Mouse (Mus musculus) liver, embryonic 12.5 days (tissue): ENCODE measurements around the gene Arhgap42. TPM values are rescaled to one million over a fixed set of nuclear protein-coding genes. Genes with fewer than 3 reads are reported as not detected.
A peak's percentile ranks its signal among the peaks of the same experiment; 100 is the strongest.

Experiments used
- ATAC-seq: fragments of 200-750 bp; cut with Nextera tagmentation; 2 replicates; pipeline ENCODE4 v1.8.0; 2017; ENCODE audit warnings: moderate number of reproducible peaks, mild to moderate bottlenecking, moderate library complexity
- H3K27ac ChIP-seq: fragments of 300-500 bp; sonication (generic); 2 replicates; pipeline ENCODE4 v1.5.1; 2016; ENCODE audit warnings: mild to moderate bottlenecking
- H3K27me3 ChIP-seq: fragments of 300-500 bp; sonication (generic); replicated peaks from 2 replicates; pipeline ENCODE4 v1.6.1; 2016; ENCODE audit warnings: mild to moderate bottlenecking, moderate library complexity
- H3K36me3 ChIP-seq: fragments of 300-500 bp; sonication (generic); 2 replicates; pipeline ENCODE4 v1.6.1; 2016; ENCODE audit warnings: mild to moderate bottlenecking, moderate library complexity
- H3K4me1 ChIP-seq: fragments of 300-500 bp; sonication (generic); 2 replicates; pipeline ENCODE4 v1.6.1; 2016
- H3K4me2 ChIP-seq: fragments of 300-500 bp; sonication (generic); 2 replicates; pipeline ENCODE4 v1.6.1; 2016; ENCODE audit warnings: mild to moderate bottlenecking, moderate library complexity
- H3K4me3 ChIP-seq: fragments of 300-500 bp; sonication (generic); 2 replicates; pipeline ENCODE4 v1.5.1; 2016; ENCODE audit warnings: mild to moderate bottlenecking, moderate library complexity
- H3K9ac ChIP-seq: fragments of 300-500 bp; sonication (generic); 2 replicates; pipeline ENCODE4 v1.6.1; 2016; ENCODE audit warnings: mild to moderate bottlenecking, moderate library complexity
- H3K9me3 ChIP-seq: fragments of 300-500 bp; sonication (generic); replicated peaks from 2 replicates; pipeline ENCODE4 v1.6.1; 2016; ENCODE audit warnings: mild to moderate bottlenecking, moderate library complexity
- WGBS: fragments of 180-500 bp; shearing (Covaris S2); methylation state at CpG from one replicate; pipeline ENCODE4 v1.1.7; 2016; ENCODE audit not compliant: insufficient replicate concordance; 5-methylcytosine and 5-hydroxymethylcytosine counted together
- polyA plus RNA-seq: library from polyadenylated mRNA; unstranded; fragments of >200 nt; fragmentation: Nextera tagmentation; extraction: Ambion mirVana; gene quantifications from 2 replicates; pipeline ENCODE4 v1.2.1, GENCODE M21; 2016

The Arhgap42 gene
- polyA plus RNA-seq: 10.6 and 11.6 TPM in 2 replicates

- H3K9ac ChIP-seq: peak within 1 kb of the TSS; percentile 62
- peak; percentile 88 for ATAC-seq
- H3K27me3 ChIP-seq: peaks cover 17% of the 10 kb centered on the region
- H3K36me3 ChIP-seq: no peaks in the 10 kb centered on the region
- H3K4me1 ChIP-seq: no peaks in the 10 kb centered on the region
- 1% methylated on average over 65 of the region's 78 CpGs for WGBS
- H3K9me3 ChIP-seq: no peaks in the 10 kb centered on the region
- H3K4me2 ChIP-seq: peak within 1 kb of the TSS; percentile 57
- H3K27ac ChIP-seq: peak within 1 kb of the TSS; percentile 68
- peak within 1 kb of the TSS; percentile 59 for H3K4me3 ChIP-seq
Measured at GRCm38 (mm10) chr9:9238438-9239391, at the start of gene Arhgap42. Gene Arhgap42, minus strand, starts transcription at chr9:9239101.

GRCm38 (mm10) chr9:9288140-9288539, 49.2 kb upstream of the Arhgap42 start:
- H3K9me3 ChIP-seq: no peaks in the 10 kb centered on the region
- H3K4me3 ChIP-seq: no peak overlapping the region
- no peaks in the 10 kb centered on the region for H3K4me1 ChIP-seq
- H3K9ac ChIP-seq: no peak overlapping the region
- no peak overlapping the region for H3K4me2 ChIP-seq
- no peak for ATAC-seq
- H3K36me3 ChIP-seq: no peaks in the 10 kb centered on the region
- no peak overlapping the region for H3K27ac ChIP-seq
- no peaks in the 10 kb centered on the region for H3K27me3 ChIP-seq
- WGBS: 50% methylated on average over 2 of the region's 2 CpGs

DNA sequence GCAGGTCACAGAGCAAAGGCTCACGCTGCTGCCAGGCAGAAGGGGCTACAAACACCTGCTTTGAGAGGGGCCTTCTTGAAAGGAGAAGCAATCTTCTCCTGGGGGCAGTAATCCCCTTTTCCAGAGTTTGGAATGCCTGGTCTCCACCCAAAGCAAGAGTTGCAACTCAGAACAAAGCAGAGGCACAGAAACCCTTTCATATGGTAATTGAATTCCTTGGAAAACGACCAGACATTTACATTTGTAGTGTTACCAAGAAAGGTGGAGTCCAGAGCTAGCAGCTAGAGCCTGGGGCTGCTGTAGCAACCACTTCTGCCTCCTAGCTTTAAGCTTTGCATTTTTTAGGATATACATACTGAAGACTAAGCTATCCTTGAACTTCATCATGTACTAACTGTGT, 30.4 kb upstream of the Arhgap42 start:
- Histone ChIP-seq H3K9ac (no peak overlapping the region), H3K36me3 (no peaks in the 10 kb centered on the region), H3K4me2 (no peak overlapping the region), H3K4me1 (no peaks in the 10 kb centered on the region), H3K9me3 (no peaks in the 10 kb centered on the region), H3K27me3 (no peaks in the 10 kb centered on the region), H3K4me3 (no peak overlapping the region), H3K27ac (no peak overlapping the region)
- ATAC-seq: no peak
- WGBS: 21% methylated on average over 2 of the region's 2 CpGs

- Histone ChIP-seq H3K27ac (no peak overlapping the region), H3K36me3 (no peaks in the 10 kb centered on the region), H3K9me3 (no peaks in the 10 kb centered on the region), H3K9ac (no peak overlapping the region), H3K27me3 (no peaks in the 10 kb centered on the region), H3K4me3 (no peak overlapping the region), H3K4me1 (no peaks in the 10 kb centered on the region), H3K4me2 (no peak overlapping the region)
- 54% methylated on average over 6 of the region's 6 CpGs for WGBS
- no peak for ATAC-seq
Measured at GRCm38 (mm10) chr9:9267606-9268601, 29.0 kb upstream of the Arhgap42 start.

DNA sequence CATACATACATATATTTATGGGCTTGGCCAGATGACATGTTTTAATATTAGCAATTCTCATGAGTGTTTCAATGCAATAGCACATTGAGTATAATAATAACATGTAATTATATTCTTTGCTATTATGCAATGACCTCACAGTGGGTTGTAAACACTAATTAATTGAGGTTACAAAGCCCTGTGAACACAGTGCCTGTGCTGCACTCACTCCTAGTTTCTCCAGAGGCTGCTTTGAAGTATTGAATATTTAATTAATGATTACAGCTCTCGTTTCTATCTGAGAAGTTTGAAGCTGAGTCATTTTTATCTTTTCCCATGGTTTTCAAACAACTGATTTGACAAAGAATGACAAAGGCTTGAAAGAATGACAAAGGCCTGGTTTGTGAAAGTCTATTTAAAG, 24.6 kb upstream of the Arhgap42 start:
- no peaks in the 10 kb centered on the region for H3K9me3 ChIP-seq
- no peak for ATAC-seq
- no peaks in the 10 kb centered on the region for H3K4me1 ChIP-seq
- no peak overlapping the region for H3K9ac ChIP-seq
- no peaks in the 10 kb centered on the region for H3K27me3 ChIP-seq
- WGBS: 49% methylated on average over 1 of the region's 1 CpGs
- H3K36me3 ChIP-seq: no peaks in the 10 kb centered on the region
- no peak overlapping the region for H3K27ac ChIP-seq
- H3K4me3 ChIP-seq: no peak overlapping the region
- H3K4me2 ChIP-seq: no peak overlapping the region

- no peak overlapping the region for H3K27ac ChIP-seq
- H3K4me3 ChIP-seq: no peak overlapping the region
- H3K27me3 ChIP-seq: no peaks in the 10 kb centered on the region
- ATAC-seq: no peak
- WGBS: 47% methylated on average over 2 of the region's 2 CpGs
- no peaks in the 10 kb centered on the region for H3K36me3 ChIP-seq
- no peaks in the 10 kb centered on the region for H3K9me3 ChIP-seq
- no peak overlapping the region for H3K4me2 ChIP-seq
- H3K9ac ChIP-seq: no peak overlapping the region
- no peaks in the 10 kb centered on the region for H3K4me1 ChIP-seq
Measured at GRCm38 (mm10) chr9:9262479-9262878, 23.6 kb upstream of the Arhgap42 start.

DNA sequence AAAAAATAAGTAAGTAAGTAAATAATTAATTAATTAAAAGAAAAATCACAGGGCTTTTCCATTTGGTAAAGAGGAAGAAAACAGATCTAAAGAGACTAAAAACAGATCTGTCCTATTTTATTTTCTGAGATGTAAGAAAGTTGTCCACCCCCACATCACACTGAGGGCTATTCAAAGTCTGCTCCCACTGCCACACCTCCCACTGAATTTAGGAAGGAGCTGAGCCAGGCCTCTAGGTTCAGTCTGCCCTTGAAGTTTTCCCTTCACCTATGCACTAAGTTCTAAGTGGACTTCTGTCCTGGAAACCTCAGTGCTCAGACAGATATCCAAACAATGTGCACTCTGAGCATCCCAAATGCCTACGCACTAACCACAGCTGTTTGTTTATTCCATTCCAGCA, 15.9 kb upstream of the Arhgap42 start:
- WGBS: 72% methylated on average over 1 of the region's 1 CpGs
- Histone ChIP-seq H3K27ac (no peak overlapping the region), H3K4me2 (no peak overlapping the region), H3K9me3 (no peaks in the 10 kb centered on the region), H3K4me3 (no peak overlapping the region), H3K4me1 (no peaks in the 10 kb centered on the region), H3K9ac (no peak overlapping the region), H3K36me3 (no peaks in the 10 kb centered on the region), H3K27me3 (no peaks in the 10 kb centered on the region)
- no peak for ATAC-seq

GRCm38 (mm10) chr9:9248529-9248928, 9.6 kb upstream of the Arhgap42 start:
- H3K4me3 ChIP-seq: no peak overlapping the region
- no peaks in the 10 kb centered on the region for H3K9me3 ChIP-seq
- no peak overlapping the region for H3K9ac ChIP-seq
- 29% methylated on average over 2 of the region's 2 CpGs for WGBS
- H3K27me3 ChIP-seq: no peaks in the 10 kb centered on the region
- no peaks in the 10 kb centered on the region for H3K36me3 ChIP-seq
- H3K27ac ChIP-seq: no peak overlapping the region
- no peak overlapping the region for H3K4me2 ChIP-seq
- no peak for ATAC-seq
- H3K4me1 ChIP-seq: no peaks in the 10 kb centered on the region

GRCm38 (mm10) chr9:9245994-9246393, 7.1 kb upstream of the Arhgap42 start:
- H3K4me3 ChIP-seq: no peak overlapping the region
- ATAC-seq: no peak
- no peaks in the 10 kb centered on the region for H3K9me3 ChIP-seq
- H3K36me3 ChIP-seq: no peaks in the 10 kb centered on the region
- no peaks in the 10 kb centered on the region for H3K27me3 ChIP-seq
- no peak overlapping the region for H3K4me2 ChIP-seq
- no peak overlapping the region for H3K27ac ChIP-seq
- H3K4me1 ChIP-seq: no peaks in the 10 kb centered on the region
- no peak overlapping the region for H3K9ac ChIP-seq

DNA sequence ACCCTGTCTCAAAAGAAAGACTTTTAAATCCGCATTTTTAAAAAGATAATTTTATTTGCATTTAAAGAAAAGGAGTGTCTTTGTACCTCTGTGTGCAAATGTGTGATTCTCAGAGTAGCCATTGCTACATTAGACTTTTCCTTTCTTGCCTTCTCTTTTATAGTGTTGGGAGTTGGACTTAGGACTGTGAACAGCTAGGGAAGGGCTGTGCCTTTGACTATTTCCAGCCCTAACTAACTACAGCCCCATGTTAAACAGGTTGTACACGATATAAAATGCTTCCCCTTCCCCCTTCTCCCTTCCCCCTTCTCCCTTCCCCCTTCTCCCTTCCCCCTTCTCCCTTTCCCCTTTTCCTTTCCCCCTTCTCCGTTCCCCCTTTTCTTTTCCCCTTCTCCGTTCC, 4.9 kb upstream of the Arhgap42 start:
- no peak overlapping the region for H3K4me2 ChIP-seq
- H3K9ac ChIP-seq: no peak overlapping the region
- H3K4me3 ChIP-seq: no peak overlapping the region
- no peak overlapping the region for H3K27ac ChIP-seq
- no peaks in the 10 kb centered on the region for H3K4me1 ChIP-seq
- no peaks in the 10 kb centered on the region for H3K36me3 ChIP-seq
- 50% methylated on average over 4 of the region's 4 CpGs for WGBS
- no peak for ATAC-seq
- peaks cover 8% of the 10 kb centered on the region for H3K27me3 ChIP-seq
- no peaks in the 10 kb centered on the region for H3K9me3 ChIP-seq

DNA sequence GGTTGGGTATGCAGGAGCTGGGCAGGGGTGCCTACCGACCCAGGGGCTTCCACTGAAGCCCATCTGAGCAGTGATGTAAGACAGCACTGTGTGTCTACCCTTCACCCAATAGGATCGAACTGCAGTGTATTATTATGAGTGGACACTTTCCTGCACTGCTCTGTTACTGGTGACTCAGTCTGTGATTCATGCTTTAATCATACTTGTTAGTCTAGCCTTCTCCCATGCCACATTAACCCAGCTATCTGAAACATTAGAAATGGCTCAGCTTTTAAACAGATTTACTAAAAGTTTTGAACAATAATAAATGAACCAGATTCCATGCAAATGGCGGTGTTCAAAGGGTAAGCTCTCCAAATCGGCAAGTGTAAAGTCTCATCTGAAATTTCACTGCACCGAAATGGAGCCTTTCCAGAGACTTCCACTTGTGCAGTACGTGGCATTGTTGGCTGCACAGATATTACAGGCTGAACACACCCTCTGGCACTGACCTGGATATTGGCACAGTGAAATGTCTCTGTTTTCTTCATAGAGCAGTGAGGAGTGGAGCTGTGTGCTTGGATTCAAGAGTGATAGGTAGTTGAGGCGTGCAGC, 2.4 kb upstream of the Arhgap42 start:
- no peak for ATAC-seq
- 64% methylated on average over 7 of the region's 7 CpGs for WGBS
- Histone ChIP-seq H3K4me3 (no peak overlapping the region), H3K27ac (no peak overlapping the region), H3K9ac (no peak overlapping the region), H3K4me2 (no peak overlapping the region), H3K4me1 (no peaks in the 10 kb centered on the region), H3K9me3 (no peaks in the 10 kb centered on the region), H3K36me3 (no peaks in the 10 kb centered on the region), H3K27me3 (peaks cover 17% of the 10 kb centered on the region)
